12 mouse cellular contexts compared by ENCODE assay signal in the genomic region with DNA sequence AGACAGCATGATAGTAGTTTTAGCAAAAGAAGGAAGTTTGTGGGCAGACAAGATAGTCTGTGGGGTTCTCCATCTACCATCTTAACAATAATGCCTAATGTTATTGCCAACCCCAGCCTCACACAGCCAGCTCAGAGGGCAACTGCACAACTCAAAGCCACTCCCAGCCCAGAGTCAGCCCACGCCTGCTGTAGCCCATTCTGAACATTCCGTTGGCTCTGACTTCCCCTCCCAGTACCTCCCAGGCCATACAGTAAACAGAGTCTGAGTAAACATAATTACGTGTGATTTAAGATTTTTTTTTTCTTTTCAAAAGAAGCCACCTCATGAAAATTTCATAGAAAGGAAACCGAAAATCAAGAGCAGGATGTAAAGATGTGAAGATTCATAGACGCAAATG.
DNase-seq lines count a peak whose midpoint lies in the region; ATAC-seq and TF ChIP-seq lines count a peak whose summit lies in the region.
"Had no signal": no experiment of that assay in that cellular context is flagged by ENCODE, and none has a peak within 500 bp of the region (broad histone marks: within the 10 kb centered on the region; RNA-seq: fewer than 3 reads in every experiment).

No protein-coding gene starts in this region.

- peaks cover 20% of the 10 kb centered on the region for H3K4me1 ChIP-seq in liver, embryonic 12.5 days
- peaks cover 3% of the 10 kb centered on the region; the same call in 1 of the 2 replicates for H3K4me1 ChIP-seq in lung, postnatal 0 days (ENCODE audit: insufficient read depth, low read depth, low read length)
- H3K4me1 ChIP-seq in intestine, postnatal 0 days (replicated peaks; ENCODE audit: control insufficient read depth, insufficient read depth, low read length), result 0 out of 2 replicates have a peak, but pooled peaks cover 3% of the 10 kb centered on the region

- H3K9ac ChIP-seq in liver, embryonic 12.5 days, result no peak overlapping the region
- no peak overlapping the region for H3K9ac ChIP-seq in lung, postnatal 0 days (replicated peaks; ENCODE audit: low read depth)
- H3K9ac ChIP-seq in intestine, postnatal 0 days (ENCODE audit: low read depth, low read length), result no peak overlapping the region

- peak; percentile 58; the same call in 1 of the 2 replicates for TF ChIP-seq EP300 in lung, postnatal 0 days (IDR thresholded peaks at IDR 0.05)

- H3K4me3 ChIP-seq in liver, embryonic 12.5 days, result no peak overlapping the region
- no peak overlapping the region for H3K4me3 ChIP-seq in lung, postnatal 0 days (ENCODE audit: low read depth, low read length)
- no peak overlapping the region for H3K4me3 ChIP-seq in intestine, postnatal 0 days (ENCODE audit: low read depth, low read length)
- H3K4me3 ChIP-seq: heart, embryonic 10.5 days had no signal

- DNase-seq in liver, result peak; percentile 12
- peak; percentile 72 for DNase-seq in lung, postnatal 0 days (ENCODE audit: low spot score)
- peak; percentile 34 to 61 for DNase-seq in monocyte, adult 2 months (ENCODE audit: low read depth in 1 of 2, low spot score in 2 of 2)
- DNase-seq in cerebellum, adult 11-12 months, result no peak
- no peak for DNase-seq in layer of hippocampus, adult 8-10 months (ENCODE audit: low spot score in 2 of 2)
- DNase-seq: cerebellum, adult 9-10 months; heart, postnatal 4 days; kidney, adult 11 months had no signal

- WGBS in liver, embryonic 12.5 days (ENCODE audit: insufficient replicate concordance), result 36% methylated on average over 5 of the region's 5 CpGs
- 28% methylated on average over 5 of the region's 5 CpGs for WGBS in lung, postnatal 0 days
- WGBS in intestine, postnatal 0 days, result 47% methylated on average over 5 of the region's 5 CpGs

- ATAC-seq in liver, embryonic 12.5 days, result no peak
- ATAC-seq in CD4-positive, CD25-positive, alpha-beta regulatory T cell, adult 4 months, result peak; percentile 94
- ATAC-seq in lung, postnatal 0 days, result peak; percentile 85
- no peak for ATAC-seq in intestine, postnatal 0 days

- no peaks in the 10 kb centered on the region for H3K27me3 ChIP-seq in liver, embryonic 12.5 days (replicated peaks)
- no peaks in the 10 kb centered on the region for H3K27me3 ChIP-seq in lung, postnatal 0 days (replicated peaks; ENCODE audit: insufficient read depth, low read length)
- no peaks in the 10 kb centered on the region for H3K27me3 ChIP-seq in intestine, postnatal 0 days (replicated peaks; ENCODE audit: control insufficient read depth, insufficient read depth, low read length)

- no peak overlapping the region for H3K27ac ChIP-seq in liver, embryonic 12.5 days
- no peak overlapping the region for H3K27ac ChIP-seq in lung, postnatal 0 days (ENCODE audit: low read length)
- no peak overlapping the region for H3K27ac ChIP-seq in intestine, postnatal 0 days (ENCODE audit: low read depth, low read length)
- H3K27ac ChIP-seq: heart, embryonic 10.5 days had no signal

- H3K4me2 ChIP-seq in liver, embryonic 12.5 days, result no peak overlapping the region
- H3K4me2 ChIP-seq in lung, postnatal 0 days (replicated peaks; ENCODE audit: low read depth, low read length), result no peak overlapping the region
- no peak overlapping the region for H3K4me2 ChIP-seq in intestine, postnatal 0 days (replicated peaks; ENCODE audit: low read depth)

- TF ChIP-seq CTCF in lung, postnatal 0 days (IDR thresholded peaks at IDR 0.05), result no peak
- no peak for TF ChIP-seq CTCF in intestine, postnatal 0 days (IDR thresholded peaks at IDR 0.05; ENCODE audit: low read depth)

- no peaks in the 10 kb centered on the region for H3K36me3 ChIP-seq in liver, embryonic 12.5 days
- no peaks in the 10 kb centered on the region for H3K36me3 ChIP-seq in lung, postnatal 0 days (ENCODE audit: insufficient read depth, low read length)
- no peaks in the 10 kb centered on the region for H3K36me3 ChIP-seq in intestine, postnatal 0 days (ENCODE audit: control insufficient read depth, insufficient read depth)
- H3K36me3 ChIP-seq: heart, embryonic 10.5 days had no signal

- no peaks in the 10 kb centered on the region for H3K9me3 ChIP-seq in liver, embryonic 12.5 days (replicated peaks)
- H3K9me3 ChIP-seq in lung, postnatal 0 days (ENCODE audit: low read length), result no peaks in the 10 kb centered on the region
- H3K9me3 ChIP-seq in intestine, postnatal 0 days (ENCODE audit: control insufficient read depth), result no peaks in the 10 kb centered on the region
- H3K9me3 ChIP-seq: heart, embryonic 10.5 days had no signal

Comparison
In these comparisons a context has a peak if more than half of its experiments do, and no peak if none do; other contexts are left out.
1. DNase-seq: peak in liver (single experiment), lung, postnatal 0 days (single experiment) and monocyte, adult 2 months (2 of 2); none in cerebellum, adult 11-12 months (single experiment) and layer of hippocampus, adult 8-10 months (0 of 2).
2. ATAC-seq: peak in CD4-positive, CD25-positive, alpha-beta regulatory T cell, adult 4 months (single experiment) and lung, postnatal 0 days (single experiment); none in liver, embryonic 12.5 days (single experiment) and intestine, postnatal 0 days (single experiment).